Mouse (Mus musculus) MEL (cell line): ENCODE measurements around the gene Kansl2. TPM values are rescaled to one million over a fixed set of nuclear protein-coding genes. Genes with fewer than 3 reads are reported as not detected.

Experiments used
- DNase-seq: peaks from one replicate; pipeline ENCODE4 v3.0.0; 2011; ENCODE audit warnings: low read depth, low spot score
- H3K27ac ChIP-seq: 2 replicates; pipeline ENCODE4 v1.5.1; 2012; ENCODE audit warnings: low read depth, mild to moderate bottlenecking, control low read depth, low read length, moderate library complexity; ENCODE audit not compliant: control insufficient read depth
- H3K27me3 ChIP-seq, 2 experiments: fragments of 150-350 bp in 1 of 2; sonication (generic) in 1 of 2; 2 replicates each; pipeline ENCODE4 v1.6.1; 2012; ENCODE audit warnings: low read length in 2 of 2, mild to moderate bottlenecking in 2 of 2, improper control_type of control experiment in 1 of 2, moderate library complexity in 1 of 2; ENCODE audit not compliant: insufficient read depth in 2 of 2, control insufficient read depth in 1 of 2
- H3K36me3 ChIP-seq, 2 experiments: 2 replicates each; pipeline ENCODE4 v1.6.1; 2012 to 2014; ENCODE audit warnings: low read length in 2 of 2, improper control_type of control experiment in 1 of 2, inconsistent platforms in 1 of 2, mild to moderate bottlenecking in 1 of 2; ENCODE audit not compliant: insufficient read depth in 2 of 2, control insufficient read depth in 1 of 2
- H3K4me1 ChIP-seq, 2 experiments: fragments of 150-350 bp in 1 of 2; sonication (generic) in 1 of 2; 2 replicates each; pipeline ENCODE4 v1.6.1; 2012; ENCODE audit warnings: low read length in 2 of 2, improper control_type of control experiment in 1 of 2, mild to moderate bottlenecking in 1 of 2; ENCODE audit not compliant: insufficient read depth in 2 of 2, control insufficient read depth in 1 of 2
- H3K4me3 ChIP-seq, 2 experiments: fragments of 150-350 bp in 1 of 2; sonication (generic) in 1 of 2; 2 replicates each; pipeline ENCODE4 v1.5.1; 2012; ENCODE audit warnings: low read depth in 2 of 2, low read length in 2 of 2, mild to moderate bottlenecking in 2 of 2, moderate library complexity in 2 of 2, control low read depth in 1 of 2, improper control_type of control experiment in 1 of 2; ENCODE audit not compliant: control insufficient read depth in 1 of 2, insufficient read depth in 1 of 2
- H3K79me2 ChIP-seq: 2 replicates; pipeline ENCODE4 v1.6.1; 2012; ENCODE audit warnings: mild to moderate bottlenecking, low read length, moderate library complexity; ENCODE audit not compliant: control insufficient read depth, poor library complexity, insufficient read depth
- H3K9ac ChIP-seq: 2 replicates; pipeline ENCODE4 v1.6.1; 2012; ENCODE audit warnings: low read depth, mild to moderate bottlenecking, control low read depth, low read length, moderate library complexity; ENCODE audit not compliant: control insufficient read depth, poor library complexity, severe bottlenecking
- H3K9me3 ChIP-seq: fragments of 150-350 bp; sonication (generic); replicated peaks from 2 replicates; pipeline ENCODE4 v1.6.1; 2012; ENCODE audit warnings: mild to moderate bottlenecking, low read length, improper control_type of control experiment, moderate library complexity; ENCODE audit not compliant: insufficient read depth
- BHLHE40 ChIP-seq: IDR thresholded peaks from 2 replicates; pipeline ENCODE4 v1.6.1; 2012; ENCODE audit warnings: low read depth, mild to moderate bottlenecking, inconsistent platforms, low read length, improper control_type of control experiment, borderline replicate concordance
- CHD1 ChIP-seq: IDR thresholded peaks from 2 replicates; pipeline ENCODE4 v1.6.1; 2012; ENCODE audit warnings: low read depth, mild to moderate bottlenecking, inconsistent platforms, low read length, improper control_type of control experiment
- CHD2 ChIP-seq: IDR thresholded peaks from 2 replicates; pipeline ENCODE4 v1.6.1; 2011; ENCODE audit warnings: low read length, improper control_type of control experiment
- E2F4 ChIP-seq: IDR thresholded peaks from 2 replicates; pipeline ENCODE4 v1.6.1; 2011; ENCODE audit warnings: low read depth, low read length, improper control_type of control experiment, borderline replicate concordance
- EP300 ChIP-seq, 2 experiments: IDR thresholded peaks; 2 replicates each; pipeline ENCODE4 v1.6.1; 2011; ENCODE audit warnings: improper control_type of control experiment in 2 of 2, low read length in 2 of 2, low read depth in 1 of 2, mild to moderate bottlenecking in 1 of 2
- ETS1 ChIP-seq: IDR thresholded peaks from 2 replicates; pipeline ENCODE4 v1.6.1; 2012; ENCODE audit warnings: low read depth, mild to moderate bottlenecking, inconsistent platforms, low read length, improper control_type of control experiment, moderate library complexity
- GABPA ChIP-seq: IDR thresholded peaks from 2 replicates; pipeline ENCODE4 v1.6.1; 2012; ENCODE audit warnings: low read depth, mild to moderate bottlenecking, inconsistent platforms, low read length, improper control_type of control experiment, moderate library complexity
- GATA1 ChIP-seq: IDR thresholded peaks from 2 replicates; pipeline ENCODE4 v1.6.1; 2011; ENCODE audit warnings: low read depth, low read length, improper control_type of control experiment
- HCFC1 ChIP-seq: IDR thresholded peaks from 2 replicates; pipeline ENCODE4 v1.6.1; 2012; ENCODE audit warnings: low read depth, mild to moderate bottlenecking, inconsistent platforms, low read length, improper control_type of control experiment, moderate library complexity
- JUND ChIP-seq: IDR thresholded peaks from 2 replicates; pipeline ENCODE4 v1.6.1; 2011; ENCODE audit warnings: low read depth, mild to moderate bottlenecking, improper control_type of control experiment, low read length
- KAT2A ChIP-seq: conservative IDR thresholded peaks from 2 replicates; pipeline ENCODE4 v1.6.1; 2012; ENCODE audit warnings: low read depth, low read length, improper control_type of control experiment, inconsistent platforms
- MAFK ChIP-seq: IDR thresholded peaks from 2 replicates; pipeline ENCODE4 v1.6.1; 2011; ENCODE audit warnings: low read depth, mild to moderate bottlenecking, low read length, improper control_type of control experiment, borderline replicate concordance
- MAX ChIP-seq: IDR thresholded peaks from 2 replicates; pipeline ENCODE4 v1.6.1; 2011; ENCODE audit warnings: low read length, improper control_type of control experiment
- MAZ ChIP-seq: IDR thresholded peaks from 2 replicates; pipeline ENCODE4 v1.6.1; 2012; ENCODE audit warnings: low read depth, mild to moderate bottlenecking, inconsistent platforms, low read length, improper control_type of control experiment
- MEF2A ChIP-seq: IDR thresholded peaks from 2 replicates; pipeline ENCODE4 v1.6.1; 2014; ENCODE audit warnings: low read depth, mild to moderate bottlenecking, inconsistent platforms, low read length, improper control_type of control experiment; ENCODE audit not compliant: poor library complexity, insufficient replicate concordance, severe bottlenecking; ENCODE audit errors: extremely low read depth
- MXI1 ChIP-seq: IDR thresholded peaks from 2 replicates; pipeline ENCODE4 v1.6.1; 2011; ENCODE audit warnings: mild to moderate bottlenecking, low read depth, low read length, improper control_type of control experiment
- MYB ChIP-seq: IDR thresholded peaks from 2 replicates; pipeline ENCODE4 v1.6.1; 2011; ENCODE audit warnings: mild to moderate bottlenecking, low read depth, low read length, improper control_type of control experiment
- MYC ChIP-seq: IDR thresholded peaks from 2 replicates; pipeline ENCODE4 v1.6.1; 2011; ENCODE audit warnings: low read depth, mild to moderate bottlenecking, low read length, improper control_type of control experiment, moderate library complexity
- NELFE ChIP-seq: IDR thresholded peaks from 2 replicates; pipeline ENCODE4 v1.6.1; 2011; ENCODE audit warnings: low read depth, low read length, improper control_type of control experiment
- NRF1 ChIP-seq: IDR thresholded peaks from 2 replicates; pipeline ENCODE4 v1.6.1; 2014; ENCODE audit warnings: low read depth, mild to moderate bottlenecking, inconsistent platforms, low read length, improper control_type of control experiment, moderate library complexity; ENCODE audit not compliant: poor library complexity, insufficient read depth, severe bottlenecking
- POLR2A ChIP-seq, 2 experiments: IDR thresholded peaks; 2 replicates each; pipeline ENCODE4 v1.6.1; 2011 to 2012; ENCODE audit warnings: low read length in 2 of 2, mild to moderate bottlenecking in 2 of 2, control low read depth in 1 of 2, improper control_type of control experiment in 1 of 2, low read depth in 1 of 2, moderate library complexity in 1 of 2; ENCODE audit not compliant: control insufficient read depth in 1 of 2, insufficient read depth in 1 of 2, poor library complexity in 1 of 2
- POLR2AphosphoS2 ChIP-seq: IDR thresholded peaks from 2 replicates; pipeline ENCODE4 v1.6.1; 2011; ENCODE audit warnings: low read length, improper control_type of control experiment
- POLR2AphosphoS5 ChIP-seq: IDR thresholded peaks from 2 replicates; pipeline ENCODE4 v1.6.1; 2012; ENCODE audit warnings: low read depth, borderline replicate concordance, mild to moderate bottlenecking, inconsistent platforms, low read length, moderate library complexity, mixed read lengths
- RAD21 ChIP-seq: IDR thresholded peaks from 2 replicates; pipeline ENCODE4 v1.6.1; 2011; ENCODE audit warnings: mild to moderate bottlenecking, low read depth, low read length, improper control_type of control experiment
- SIN3A ChIP-seq: IDR thresholded peaks from 2 replicates; pipeline ENCODE4 v1.6.1; 2012; ENCODE audit warnings: low read length, improper control_type of control experiment, inconsistent platforms
- SMC3 ChIP-seq: IDR thresholded peaks from 2 replicates; pipeline ENCODE4 v1.6.1; 2011; ENCODE audit warnings: low read depth, low read length, improper control_type of control experiment
- TBP ChIP-seq: IDR thresholded peaks from 2 replicates; pipeline ENCODE4 v1.8.0; 2011; ENCODE audit warnings: low read depth, low read length, improper control_type of control experiment
- TCF12 ChIP-seq: IDR thresholded peaks from 2 replicates; pipeline ENCODE4 v1.6.1; 2014; ENCODE audit warnings: low read depth, mild to moderate bottlenecking, inconsistent platforms, low read length, improper control_type of control experiment, moderate library complexity
- UBTF ChIP-seq: IDR thresholded peaks from 2 replicates; pipeline ENCODE4 v1.6.1; 2012; ENCODE audit warnings: low read depth, mild to moderate bottlenecking, inconsistent platforms, low read length, improper control_type of control experiment, moderate library complexity, borderline replicate concordance; ENCODE audit not compliant: insufficient read depth
- USF1 ChIP-seq: IDR thresholded peaks from 2 replicates; pipeline ENCODE4 v1.6.1; 2014; ENCODE audit warnings: low read depth, mild to moderate bottlenecking, inconsistent platforms, low read length, improper control_type of control experiment, moderate library complexity
- USF2 ChIP-seq, 2 experiments: IDR thresholded peaks; 2 replicates each; pipeline ENCODE4 v1.6.1; 2011 to 2012; ENCODE audit warnings: improper control_type of control experiment in 2 of 2, low read length in 2 of 2, borderline replicate concordance in 1 of 2, inconsistent platforms in 1 of 2, low read depth in 1 of 2, mild to moderate bottlenecking in 1 of 2; ENCODE audit not compliant: insufficient read depth in 1 of 2
- ZKSCAN1 ChIP-seq: IDR thresholded peaks from 2 replicates; pipeline ENCODE4 v1.6.1; 2012; ENCODE audit warnings: low read depth, mild to moderate bottlenecking, inconsistent platforms, low read length, improper control_type of control experiment, moderate library complexity
- ZMIZ1 ChIP-seq: IDR thresholded peaks from 2 replicates; pipeline ENCODE4 v1.6.1; 2012; ENCODE audit warnings: low read depth, mild to moderate bottlenecking, inconsistent platforms, low read length, improper control_type of control experiment, moderate library complexity
- ZNF384 ChIP-seq: IDR thresholded peaks from 2 replicates; pipeline ENCODE4 v1.6.1; 2012; ENCODE audit warnings: low read depth, mild to moderate bottlenecking, inconsistent platforms, low read length, improper control_type of control experiment
- polyA plus RNA-seq, 2 experiments: library from polyadenylated mRNA; stranded (reverse) in 1 of 2; unstranded in 1 of 2; fragments of >175 nt in 1 of 2; fragments of >200 nt in 1 of 2; gene quantifications; 2 replicates each; pipeline versions ENCODE4 v1.2.1 to v1.2.4; 2012; ENCODE audit warnings: low replicate concordance in 2 of 2, low read depth in 1 of 2; ENCODE audit not compliant: insufficient read length in 2 of 2, insufficient read depth in 1 of 2, missing spikeins in 1 of 2
- total RNA-seq: library from RNA; depleted of rRNA; stranded (reverse); fragments of 300-350 nt; gene quantifications from 2 replicates; pipeline ENCODE4 v1.2.3, GENCODE M21; 2012; rRNA removed

Gene Kansl2
- 150 and 157 TPM in 2 replicates for total RNA-seq
- 100 to 1,000 TPM in 1 of 2 experiments, not detected in 1; 170 TPM for polyA plus RNA-seq

- peaks cover 24 to 30% of the 10 kb centered on the region in 2 experiments for H3K36me3 ChIP-seq
- peaks cover 3 to 15% of the 10 kb centered on the region in 2 experiments; a peak in 2 of 4 replicates for H3K4me1 ChIP-seq
- no peaks in the 10 kb centered on the region for H3K27me3 ChIP-seq
- no peak for TF ChIP-seq RAD21
- TF ChIP-seq E2F4, result peak; percentile 42; the same call in 1 of the 2 replicates
- TF ChIP-seq POLR2AphosphoS2, result peak; percentile 88
- peak; percentile 97 to 99 for TF ChIP-seq POLR2A (IDR thresholded peaks at IDR 0.05; ENCODE audit: control insufficient read depth in 1 of 2, insufficient read depth in 1 of 2, low read depth in 1 of 2, low read length in 2 of 2, poor library complexity in 1 of 2)
- TF ChIP-seq CHD2, result peak; percentile 88
- peak; percentile 57 for TF ChIP-seq NRF1
- no peak for TF ChIP-seq JUND
- no peak for TF ChIP-seq SMC3
- TF ChIP-seq ZNF384, result no peak
- no peak; the same call in 1 of the 2 replicates for TF ChIP-seq MYC
- no peak for TF ChIP-seq UBTF
- 0 out of 2 replicates have a peak, but pooled peaks have one; percentile 48 for TF ChIP-seq MEF2A
- TF ChIP-seq MAFK, result 0 out of 2 replicates have a peak, but pooled peaks have one; percentile 30
- TF ChIP-seq GATA1, result no peak
- no peak; a peak in 1 of 4 replicates for TF ChIP-seq EP300 (IDR thresholded peaks at IDR 0.05; ENCODE audit: low read depth in 1 of 2, low read length in 2 of 2)
- peak; percentile 94 for TF ChIP-seq TBP
- peak; percentile 94 for TF ChIP-seq NELFE
- TF ChIP-seq ZMIZ1, result peak; percentile 71
- no peak; the same call in 1 of the 2 replicates for TF ChIP-seq BHLHE40
- TF ChIP-seq CHD1, result no peak
- no peak for TF ChIP-seq MYB
- TF ChIP-seq ETS1, result 0 out of 2 replicates have a peak, but pooled peaks have one; percentile 19
- TF ChIP-seq USF1, result peak; percentile 27; the same call in 1 of the 2 replicates
- peak; percentile 84; the same call in 1 of the 2 replicates for TF ChIP-seq MAX
- no peak for TF ChIP-seq GABPA
- peak; percentile 79 for TF ChIP-seq HCFC1
- no peak for TF ChIP-seq POLR2AphosphoS5
- peak; percentile 55 for TF ChIP-seq SIN3A
- peak; percentile 25 for TF ChIP-seq TCF12
- TF ChIP-seq USF2 (IDR thresholded peaks at IDR 0.05; ENCODE audit: borderline replicate concordance in 1 of 2, insufficient read depth in 1 of 2, low read depth in 1 of 2, low read length in 2 of 2), result no peak
- 0 out of 2 replicates have a peak, but pooled peaks have one; percentile 23 for TF ChIP-seq KAT2A
- TF ChIP-seq ZKSCAN1, result no peak
- TF ChIP-seq MXI1, result peak; percentile 66; the same call in 1 of the 2 replicates
- TF ChIP-seq MAZ, result peak; percentile 66; the same call in 1 of the 2 replicates
Observed at GRCm38 (mm10) chr15:98533881-98534627, at the start of gene Kansl2. TSS of gene Kansl2 (minus strand) at chr15:98534264.

More at GRCm38 (mm10) chr15:98533881-98534627, at the start of gene Kansl2:
- DNase-seq, result peak; percentile 100
- no peaks in the 10 kb centered on the region for H3K9me3 ChIP-seq
- H3K4me3 ChIP-seq, result peak within 1 kb of the TSS; percentile 79 to 85
- H3K79me2 ChIP-seq, result peaks cover 38% of the 10 kb centered on the region
- peak within 1 kb of the TSS; percentile 85 for H3K27ac ChIP-seq
- peak within 1 kb of the TSS; percentile 83 for H3K9ac ChIP-seq
